Comparison of ENCODE assay signal across 8 mouse cellular contexts in genomic region chr10:69870348-69870747, GRCm38 (mm10).
DNase-seq lines count a peak whose midpoint lies in the region; ATAC-seq and TF ChIP-seq lines count a peak whose summit lies in the region.
"Had no signal": no experiment of that assay in that cellular context is flagged by ENCODE, and none has a peak within 500 bp of the region (broad histone marks: within the 10 kb centered on the region; RNA-seq: fewer than 3 reads in every experiment).

No protein-coding gene starts in this region.

- H3K36me3 ChIP-seq in hindbrain, embryonic 16.5 days (ENCODE audit: control insufficient read depth, insufficient read depth, low read length) = no peaks in the 10 kb centered on the region; the same call in 1 of the 2 replicates

- H3K27ac ChIP-seq in bone marrow macrophage, adult 2 months (ENCODE audit: insufficient read depth, low read depth, low read length) = no peak overlapping the region
- H3K27ac ChIP-seq in hindbrain, embryonic 16.5 days (ENCODE audit: low read depth, low read length) = no peak overlapping the region
- H3K27ac ChIP-seq: macrophage had no signal

- H3K9ac ChIP-seq in hindbrain, embryonic 16.5 days (ENCODE audit: low read depth, low read length) = no peak overlapping the region

- no peak overlapping the region for H3K4me3 ChIP-seq in bone marrow macrophage, adult 2 months (ENCODE audit: insufficient read depth, low read length)
- H3K4me3 ChIP-seq in hindbrain, embryonic 16.5 days (ENCODE audit: low read length) = no peak overlapping the region

- WGBS in hindbrain, embryonic 16.5 days = 6% methylated on average over 5 of the region's 5 CpGs

- no peaks in the 10 kb centered on the region for H3K4me1 ChIP-seq in bone marrow macrophage, adult 2 months (ENCODE audit: control insufficient read depth, insufficient read depth, low read length)
- no peaks in the 10 kb centered on the region for H3K4me1 ChIP-seq in hindbrain, embryonic 16.5 days (ENCODE audit: control insufficient read depth, insufficient read depth, low read depth, low read length)

- no peak for TF ChIP-seq POLR2A in bone marrow macrophage, adult 2 months (IDR thresholded peaks at IDR 0.05; ENCODE audit: borderline replicate concordance, low read depth, low read length)

- peak; percentile 21; the same call in 1 of the 2 replicates for ATAC-seq in hindbrain, embryonic 16.5 days

- H3K27me3 ChIP-seq in hindbrain, embryonic 16.5 days (replicated peaks; ENCODE audit: control insufficient read depth, insufficient read depth, low read length) = no peaks in the 10 kb centered on the region

- TF ChIP-seq CTCF in bone marrow macrophage, adult 2 months (IDR thresholded peaks at IDR 0.05; ENCODE audit: low read depth, low read length) = peak; percentile 51

- no peaks in the 10 kb centered on the region for H3K9me3 ChIP-seq in hindbrain, embryonic 16.5 days (ENCODE audit: control insufficient read depth, low read length)

- intact Hi-C loops in left cerebral cortex, postnatal 25 days (cut with DNase I) = loop anchor here (2.0 kb wide), 2 partner anchors 94 to 426 kb away; no protein-coding TSS in a partner anchor

- DNase-seq in Muller cell, postnatal 12 days (ENCODE audit: inconsistent ontology term) = peak; percentile 36
- DNase-seq in fibroblast of lung, adult 2 months (ENCODE audit: low read depth) = peak; percentile 59
- DNase-seq in left cerebral cortex, postnatal 25 days (ENCODE audit: low spot score in 2 of 2) = peak; percentile 69 to 87
- DNase-seq in naive thymus-derived CD4-positive, alpha-beta T cell, adult 2 months (ENCODE audit: low read depth) = peak; percentile 22
- peak; percentile 48 to 80 for DNase-seq in spleen, postnatal 4 days (ENCODE audit: low spot score in 2 of 2)

- no peak overlapping the region for H3K4me2 ChIP-seq in hindbrain, embryonic 16.5 days (ENCODE audit: low read length)

Comparison
In these comparisons a context has a peak if more than half of its experiments do, and no peak if none do; other contexts are left out.
1. DNase-seq: peak in every context shown above with its lines; median percentile 78 in left cerebral cortex, postnatal 25 days; 64 in spleen, postnatal 4 days; 59 in fibroblast of lung, adult 2 months; 36 in Muller cell, postnatal 12 days; 22 in naive thymus-derived CD4-positive, alpha-beta T cell, adult 2 months.